Mouse (Mus musculus): ENCODE results near the gene Ly6g6e.

DNA sequence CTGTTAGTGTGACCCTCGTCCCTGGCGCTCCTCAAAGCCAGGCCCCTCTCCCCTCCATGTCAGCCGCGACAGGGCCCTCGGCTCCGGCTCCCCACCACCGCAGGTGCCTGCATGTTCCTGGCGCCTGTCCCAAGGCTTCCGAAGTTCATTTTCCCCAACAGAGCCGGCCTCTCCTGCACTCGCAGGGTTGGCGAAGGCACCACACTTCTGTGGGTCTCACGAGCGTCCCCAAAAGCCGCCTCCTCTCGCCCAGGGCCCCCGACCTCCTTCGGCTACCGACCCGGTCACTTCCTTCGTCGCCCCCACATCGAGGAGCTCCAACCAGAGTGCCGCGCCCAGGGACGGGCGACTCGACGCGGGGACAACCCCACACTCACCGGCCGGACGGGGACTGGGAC lies 44.0 kb downstream of the Ly6g6e start:
- TF ChIP-seq CTCF (IDR thresholded peaks at IDR 0.05; ENCODE audit: low read depth, low read length), result no peak
- no peak for TF ChIP-seq EP300 (IDR thresholded peaks at IDR 0.05; ENCODE audit: insufficient read depth, low read depth, low read length)
- TF ChIP-seq POLR2A (IDR thresholded peaks at IDR 0.05; ENCODE audit: insufficient read depth, low read length), result no peak
